Mouse (Mus musculus) liver, adult 10 weeks (tissue): Measurements from ENCODE around the gene Rab9. TPM values are rescaled to one million over a fixed set of nuclear protein-coding genes. Genes with fewer than 3 reads are reported as not detected.

ENCODE experiments used
- polyA plus RNA-seq: library from polyadenylated mRNA; stranded (reverse); fragments of 350-450 nt; fragmentation: Illumina TruSeq; extraction: RNeasy Lipid Tissue Mini Kit (QIAGEN cat#74804); gene quantifications from one replicate; pipeline ENCODE4 v1.2.3, GENCODE M21; 2014; ENCODE audit warnings: low read depth, low replicate concordance

The Rab9 gene
- 136 TPM for polyA plus RNA-seq

GRCm38 (mm10) chrX:166479365-166479983, at the start of gene Rab9:
Rab9 (minus strand) TSS chrX:166479867.

GRCm38 (mm10) chrX:166518345-166518744, 38.7 kb upstream of the Rab9 start, which contains the start of gene Tceanc:
Tceanc (minus strand) TSS chrX:166518567.

GRCm38 (mm10) chrX:166440616-166441063, 39.0 kb downstream of the Rab9 start, which contains the start of gene Ofd1:
Ofd1 (minus strand) TSS chrX:166440704.

GRCm38 (mm10) chrX:166440036-166440615, 39.5 kb downstream of the Rab9 start, which contains the start of gene Trappc2:
Trappc2 (plus strand) TSS chrX:166440574.

Other genes starting within 250 kb of the Rab9 start
- gene Gpm6b, start 241.0 kb downstream of the Rab9 start, polyA plus RNA-seq, result 1.8 TPM
- 24.5 TPM for gene Trappc2, start 39.3 kb downstream of the Rab9 start, polyA plus RNA-seq
- gene Ofd1, start 39.2 kb downstream of the Rab9 start, polyA plus RNA-seq, result 4.9 TPM
- gene Tceanc, start 38.7 kb upstream of the Rab9 start, polyA plus RNA-seq, result 2.8 TPM
- gene Egfl6, start 105.9 kb upstream of the Rab9 start, polyA plus RNA-seq, result 0.13 TPM